Mouse (Mus musculus) heart, adult 2 months (tissue): ENCODE results near the gene Tlx1. TPM values are rescaled to one million over a fixed set of nuclear protein-coding genes. Genes with fewer than 3 reads are reported as not detected.

ENCODE experiments used
- DNase-seq, 2 experiments: peaks; one replicate each; pipeline ENCODE4 v3.0.0; 2021
- H3K27ac ChIP-seq: fragments of 200-600 bp; 2 replicates; pipeline ENCODE4 v1.8.1; 2022
- H3K27me3 ChIP-seq: fragments of 200-500 bp; 2 replicates; pipeline ENCODE4 v1.6.1; 2012; ENCODE audit warnings: mild to moderate bottlenecking, low read length, inconsistent platforms, mixed read lengths; ENCODE audit not compliant: control insufficient read depth, insufficient read depth
- H3K36me3 ChIP-seq: fragments of 200-500 bp; 2 replicates; pipeline ENCODE4 v1.6.1; 2012; ENCODE audit warnings: low read length, inconsistent platforms; ENCODE audit not compliant: control insufficient read depth, insufficient read depth
- H3K4me1 ChIP-seq: fragments of 200-500 bp; 2 replicates; pipeline ENCODE4 v1.6.1; 2011; ENCODE audit warnings: low read length; ENCODE audit not compliant: control insufficient read depth, insufficient read depth
- H3K4me3 ChIP-seq: fragments of 200-600 bp; 2 replicates; pipeline ENCODE4 v1.8.1; 2022
- H3K79me2 ChIP-seq: fragments of 200-500 bp; replicated peaks from 2 replicates; pipeline ENCODE4 v1.6.1; 2012; ENCODE audit warnings: mild to moderate bottlenecking, inconsistent platforms, low read length, moderate library complexity, mixed read lengths; ENCODE audit not compliant: control insufficient read depth, insufficient read depth
- H3K9ac ChIP-seq: fragments of 200-500 bp; 2 replicates; pipeline ENCODE4 v1.6.1; 2012; ENCODE audit warnings: low read depth, mild to moderate bottlenecking, control low read depth, inconsistent platforms, low read length, mixed read lengths
- CTCF ChIP-seq: fragments of 200-600 bp; IDR thresholded peaks from 2 replicates; pipeline ENCODE4 v1.8.1; 2022; ENCODE audit warnings: antibody characterized with exemption, mild to moderate bottlenecking, moderate library complexity
- EP300 ChIP-seq: fragments of 200-500 bp; IDR thresholded peaks from 2 replicates; pipeline ENCODE4 v1.6.1; 2011; ENCODE audit warnings: low read depth, low read length, control low read depth; ENCODE audit not compliant: insufficient read depth
- POLR2A ChIP-seq: fragments of 200-500 bp; IDR thresholded peaks from 2 replicates; pipeline ENCODE4 v1.6.1; 2011; ENCODE audit warnings: mild to moderate bottlenecking, low read depth, low read length, control low read depth; ENCODE audit not compliant: insufficient read depth
- WGBS: fragments of 180-500 bp; shearing (Covaris S2); methylation state at CpG from one replicate; pipeline ENCODE4 v1.1.7; 2018; 5-methylcytosine and 5-hydroxymethylcytosine counted together
- intact Hi-C: fragments of 180-260 bp; cut with DNase I; formaldehyde crosslinking; loops from one replicate; pipeline ENCODE4 v1.15.1; 2025
- polyA plus RNA-seq: library from polyadenylated mRNA; depleted of rRNA; stranded (reverse); fragments of >200 nt; gene quantifications from 2 replicates; pipeline ENCODE4 v1.2.3, GENCODE M21; 2012; rRNA removed
- total RNA-seq, 2 experiments: library from RNA; stranded (reverse); gene quantifications; 2 replicates each; pipeline ENCODE4 v1.2.3; 2021

The Tlx1 gene
- total and polyA plus RNA-seq, 3 experiments = 0.10 to 0.20 (median 0.11) TPM

- WGBS = 79% methylated on average over 3 of the region's 3 CpGs
- H3K27me3 ChIP-seq = no peaks in the 10 kb centered on the region; the same call in 1 of the 2 replicates
- no peak overlapping the region for H3K27ac ChIP-seq
- H3K4me1 ChIP-seq = peaks cover 4% of the 10 kb centered on the region; the same call in 1 of the 2 replicates
- no peak overlapping the region for H3K4me3 ChIP-seq
- DNase-seq = no peak
- H3K79me2 ChIP-seq = no peaks in the 10 kb centered on the region
- H3K9ac ChIP-seq = no peak overlapping the region
- TF ChIP-seq POLR2A = no peak
- TF ChIP-seq EP300 = no peak
- TF ChIP-seq CTCF = no peak
- intact Hi-C loops = no loop called here
- H3K36me3 ChIP-seq = no peaks in the 10 kb centered on the region
Measured at GRCm38 (mm10) chr19:45205311-45206105, 55.0 kb downstream of the Tlx1 start.

Other genes with a start within 250 kb of the Tlx1 start
- gene Slf2, start 219.5 kb upstream of the Tlx1 start, total RNA-seq = 10 to 100 TPM; 18.4 to 23.0 TPM
- 14.3 and 16.6 TPM in 2 replicates for gene Slf2, start 219.5 kb upstream of the Tlx1 start, polyA plus RNA-seq
- under 1 TPM; 0.32 to 0.37 TPM for gene Sema4g, start 161.6 kb upstream of the Tlx1 start, total RNA-seq
- 0.94 and 1.2 TPM in 2 replicates for gene Sema4g, start 161.6 kb upstream of the Tlx1 start, polyA plus RNA-seq
- gene Twnk, start 145.0 kb upstream of the Tlx1 start, total RNA-seq = 10 to 100 TPM; 29.3 to 32.1 TPM
- 11.9 and 21.9 TPM in 2 replicates for gene Twnk, start 145.0 kb upstream of the Tlx1 start, polyA plus RNA-seq
- 10 to 100 TPM; 45.6 to 53.6 TPM for gene Mrpl43, start 144.2 kb upstream of the Tlx1 start, total RNA-seq
- 55.8 and 64.7 TPM in 2 replicates for gene Mrpl43, start 144.2 kb upstream of the Tlx1 start, polyA plus RNA-seq
- gene Lzts2, start 136.3 kb upstream of the Tlx1 start, total RNA-seq = 10 to 100 TPM; 59.1 to 68.1 TPM
- 48.8 and 61.6 TPM in 2 replicates for gene Lzts2, start 136.3 kb upstream of the Tlx1 start, polyA plus RNA-seq
- under 1 TPM in 1 of 2 experiments, not detected in 1; 0.08 TPM for gene Pdzd7, start 105.0 kb upstream of the Tlx1 start, total RNA-seq
- 0.38 and 0.43 TPM in 2 replicates for gene Pdzd7, start 105.0 kb upstream of the Tlx1 start, polyA plus RNA-seq
- gene Sfxn3, start 103.2 kb upstream of the Tlx1 start, total RNA-seq = 10 to 100 TPM; 10.0 to 11.1 TPM
- gene Sfxn3, start 103.2 kb upstream of the Tlx1 start, polyA plus RNA-seq = 15.5 and 18.7 TPM in 2 replicates
- gene Kazald1, start 75.4 kb upstream of the Tlx1 start, total RNA-seq = 1 to 10 TPM; 3.6 to 3.9 TPM
- 4.2 and 4.6 TPM in 2 replicates for gene Kazald1, start 75.4 kb upstream of the Tlx1 start, polyA plus RNA-seq
- under 1 TPM in 1 of 2 experiments, not detected in 1; 0.14 TPM for gene Lbx1, start 85.1 kb downstream of the Tlx1 start, total RNA-seq
- gene Lbx1, start 85.1 kb downstream of the Tlx1 start, polyA plus RNA-seq = not detected in 2 replicates
- 10 to 100 TPM; 19.6 to 20.4 TPM for gene Btrc, start 213.1 kb downstream of the Tlx1 start, total RNA-seq
- 10.4 and 18.0 TPM in 2 replicates for gene Btrc, start 213.1 kb downstream of the Tlx1 start, polyA plus RNA-seq